14 mouse cellular contexts compared by ENCODE assay signal in the genomic region with DNA sequence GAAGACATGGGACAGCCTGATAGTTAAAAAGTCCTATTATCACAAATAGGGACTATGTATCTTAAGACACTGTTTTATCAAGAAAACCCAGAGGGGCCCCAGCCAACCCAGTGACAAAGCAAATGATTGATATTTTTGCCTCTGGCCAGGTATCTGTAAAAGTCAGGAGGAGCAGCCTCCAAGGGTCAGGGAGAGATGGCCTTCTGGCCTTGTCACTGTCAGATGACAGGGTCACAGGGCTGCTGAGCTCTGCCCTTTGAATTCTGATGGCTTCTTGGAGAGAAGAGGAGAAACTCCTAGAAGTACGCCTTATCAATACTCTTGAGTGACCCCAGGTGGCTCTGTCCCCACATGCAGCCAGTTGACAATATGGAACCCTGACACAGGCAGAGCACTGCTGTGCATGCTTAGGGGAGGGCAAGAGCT. TPM values are rescaled to one million over a fixed set of nuclear protein-coding genes. Genes with fewer than 3 reads are reported as not detected.
DNase-seq lines count a peak whose midpoint lies in the region; ATAC-seq lines count a peak whose summit lies in the region.
"Had no signal": no experiment of that assay in that cellular context is flagged by ENCODE, and none has a peak within 500 bp of the region (broad histone marks: within the 10 kb centered on the region; RNA-seq: fewer than 3 reads in every experiment).

No protein-coding gene starts in this region.

- 80% methylated on average over 1 of the region's 1 CpGs for WGBS in heart, embryonic 13.5 days
- 73% methylated on average over 1 of the region's 1 CpGs for WGBS in limb, embryonic 10.5 days
- 43% methylated on average over 1 of the region's 1 CpGs for WGBS in liver, embryonic 16.5 days (ENCODE audit: insufficient replicate concordance)

- no peak overlapping the region for H3K9ac ChIP-seq in heart, embryonic 13.5 days
- no peak overlapping the region for H3K9ac ChIP-seq in liver, embryonic 16.5 days (ENCODE audit: low read depth, low read length)
- H3K9ac ChIP-seq: embryonic facial prominence, embryonic 13.5 days had no signal

- H3K4me1 ChIP-seq in heart, embryonic 13.5 days, result peaks cover 20% of the 10 kb centered on the region
- H3K4me1 ChIP-seq in limb, embryonic 10.5 days, result peaks cover 23% of the 10 kb centered on the region
- H3K4me1 ChIP-seq in liver, embryonic 16.5 days (ENCODE audit: control insufficient read depth, low read depth, low read length), result peaks cover 32% of the 10 kb centered on the region

- H3K27ac ChIP-seq in heart, embryonic 13.5 days (replicated peaks), result no peak overlapping the region
- H3K27ac ChIP-seq in limb, embryonic 10.5 days, result peak overlapping the region; percentile 56; the same call in 1 of the 2 replicates
- no peak overlapping the region for H3K27ac ChIP-seq in liver, embryonic 16.5 days (ENCODE audit: low read length)
- H3K27ac ChIP-seq: embryonic facial prominence, embryonic 13.5 days had no signal

- DNase-seq in heart, postnatal 10 days, result no peak
- peak; percentile 19 for DNase-seq in ES-CJ7 (ENCODE audit: low read depth, low spot score)
- no peak for DNase-seq in limb, embryonic 10.5 days (ENCODE audit: low spot score)
- DNase-seq in layer of hippocampus, adult 8-10 months (ENCODE audit: low spot score in 2 of 2), result no peak
- no peak for DNase-seq in adrenal gland, postnatal 25 days
- no peak for DNase-seq in urinary bladder, postnatal 10 days (ENCODE audit: low spot score)
- DNase-seq: adrenal gland, adult 2 months; cerebellum, adult 9-11 months; kidney, adult 9 months; kidney, postnatal 4 days; retina, postnatal 1 day had no signal

- no peak overlapping the region for H3K4me3 ChIP-seq in heart, embryonic 13.5 days
- no peak overlapping the region for H3K4me3 ChIP-seq in limb, embryonic 10.5 days
- H3K4me3 ChIP-seq in liver, embryonic 16.5 days (ENCODE audit: low read depth, low read length), result no peak overlapping the region
- H3K4me3 ChIP-seq: embryonic facial prominence, embryonic 13.5 days had no signal

- ATAC-seq in heart, embryonic 13.5 days (ENCODE audit: extremely low read depth, insufficient number of reproducible peaks, low FRiP score, low TSS enrichment), result peak; percentile 58; the same call in 1 of the 2 replicates
- peak; percentile 44 for ATAC-seq in liver, embryonic 16.5 days (ENCODE audit: low read depth)

- no peak overlapping the region for H3K4me2 ChIP-seq in heart, embryonic 13.5 days
- no peak overlapping the region; the same call in 1 of the 2 replicates for H3K4me2 ChIP-seq in liver, embryonic 16.5 days (ENCODE audit: low read depth, low read length)
- H3K4me2 ChIP-seq: embryonic facial prominence, embryonic 13.5 days had no signal

- no peaks in the 10 kb centered on the region for H3K9me3 ChIP-seq in heart, embryonic 13.5 days
- no peaks in the 10 kb centered on the region for H3K9me3 ChIP-seq in limb, embryonic 10.5 days (replicated peaks)
- no peaks in the 10 kb centered on the region for H3K9me3 ChIP-seq in liver, embryonic 16.5 days (replicated peaks; ENCODE audit: control insufficient read depth, low read length)
- H3K9me3 ChIP-seq: embryonic facial prominence, embryonic 13.5 days had no signal

- H3K27me3 ChIP-seq in heart, embryonic 13.5 days (replicated peaks), result no peaks in the 10 kb centered on the region
- no peaks in the 10 kb centered on the region for H3K27me3 ChIP-seq in limb, embryonic 10.5 days (ENCODE audit: low read depth, poor library complexity, severe bottlenecking)
- H3K27me3 ChIP-seq in liver, embryonic 16.5 days (ENCODE audit: control insufficient read depth, insufficient read depth, low read depth, low read length), result no peaks in the 10 kb centered on the region
- H3K27me3 ChIP-seq: embryonic facial prominence, embryonic 13.5 days had no signal

- no peaks in the 10 kb centered on the region for H3K36me3 ChIP-seq in heart, embryonic 13.5 days
- no peaks in the 10 kb centered on the region for H3K36me3 ChIP-seq in limb, embryonic 10.5 days
- no peaks in the 10 kb centered on the region for H3K36me3 ChIP-seq in liver, embryonic 16.5 days (ENCODE audit: control insufficient read depth, insufficient read depth)
- H3K36me3 ChIP-seq: embryonic facial prominence, embryonic 13.5 days had no signal

- intact Hi-C loops in heart, postnatal 10 days (cut with DNase I), result no loop called here

RNA-seq across cellular contexts. Expression of a gene that starts 49.5 kb away (rescaled TPM):
- polyA plus RNA-seq in heart, embryonic 13.5 days (2015; fragmentation: Nextera tagmentation; extraction: Ambion mirVana), result 69.1 and 111 TPM in 2 replicates
- total RNA-seq in heart, postnatal 10 days (2021), result 10 to 100 TPM; 49.0 to 74.4 TPM
- polyA plus RNA-seq in limb, embryonic 10.5 days (2016; fragmentation: Nextera tagmentation; extraction: Ambion mirVana), result 46.7 and 49.5 TPM in 2 replicates
- polyA plus RNA-seq in liver, embryonic 16.5 days (2015; fragmentation: Nextera tagmentation; extraction: Ambion mirVana), result 223 TPM in 2 replicates
- total RNA-seq in layer of hippocampus, adult 8-10 months (2022), result 10 to 100 TPM; 63.6 to 68.3 (median 66.9) TPM
- 21.5 and 27.4 TPM in 2 replicates for total RNA-seq in adrenal gland, postnatal 25 days (2021)
